Mouse (Mus musculus) frontal cortex, postnatal 25 days (tissue): ENCODE measurements around the gene Ube2l6.
A peak's percentile ranks its signal among the peaks of the same experiment; 100 is the strongest.

Experiments used
- DNase-seq, 2 experiments: peaks; one replicate each; pipeline ENCODE4 v3.0.0; 2022; ENCODE audit warnings: low spot score in 2 of 2

Ube2l6 gene

DNA sequence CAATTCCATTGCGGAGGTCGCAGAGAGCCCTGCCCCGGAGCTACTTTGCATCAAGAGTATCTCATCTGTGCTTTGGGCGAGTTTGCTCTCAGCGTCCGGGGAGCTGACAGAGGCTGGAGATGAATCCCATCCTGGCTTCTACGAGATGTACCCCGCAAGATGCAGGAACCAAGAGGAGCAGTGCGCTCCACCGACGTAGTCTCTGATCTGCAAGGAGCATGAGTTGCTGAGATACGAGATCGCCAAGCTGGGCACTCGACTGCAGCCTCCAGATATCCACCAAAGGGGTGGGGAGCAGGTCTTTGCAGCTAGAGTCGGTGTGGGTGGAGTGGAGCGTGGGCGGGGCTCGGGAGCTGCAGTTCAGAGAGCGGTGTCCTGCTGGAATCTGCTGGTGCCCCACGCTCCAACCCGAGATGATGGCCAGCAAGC is at the start of gene Ube2l6:
TSS of gene Ube2l6 (plus strand) at position 336 of the 429 bp plus-strand sequence.
- DNase-seq = peak; percentile 39 to 57

DNA sequence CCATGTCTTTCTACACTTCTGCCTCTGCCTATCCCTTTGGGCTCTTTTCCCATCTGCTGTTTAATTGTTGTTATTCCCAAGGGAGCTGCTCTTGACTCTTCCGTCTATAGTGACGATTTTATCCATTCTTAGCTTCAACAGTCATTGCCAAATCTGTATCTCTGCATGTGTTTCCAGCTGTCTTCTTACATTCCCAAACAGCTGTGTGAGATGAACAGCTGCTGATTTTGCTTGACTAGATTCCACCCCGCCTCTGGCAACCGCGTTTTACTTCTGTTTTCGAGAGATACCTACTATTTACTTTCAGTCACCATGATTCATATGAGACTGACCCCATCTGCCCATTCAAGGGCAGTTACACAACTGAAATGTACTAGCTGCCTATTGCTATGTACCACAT is 48.5 kb upstream of the Ube2l6 start:
- no peak for DNase-seq

DNA sequence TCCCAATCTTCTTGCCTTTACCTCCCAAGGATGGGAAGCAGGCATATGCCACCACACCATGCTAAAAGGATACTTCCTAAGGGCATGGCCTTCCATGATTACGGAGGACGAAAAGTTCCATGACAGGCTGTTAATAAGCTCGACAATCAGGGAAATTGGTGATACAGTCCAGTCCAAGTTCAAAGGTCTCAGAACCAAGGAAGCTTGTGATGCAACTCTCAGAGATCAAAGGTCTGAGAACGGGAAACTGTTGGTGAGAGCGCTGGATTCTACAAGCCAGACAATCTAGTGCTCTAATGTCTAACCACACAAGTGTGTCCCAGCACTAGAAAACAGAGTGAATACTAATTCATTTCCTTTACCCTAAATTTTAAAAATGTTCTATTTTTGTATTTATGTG is 42.4 kb upstream of the Ube2l6 start:
- DNase-seq = no peak

DNA sequence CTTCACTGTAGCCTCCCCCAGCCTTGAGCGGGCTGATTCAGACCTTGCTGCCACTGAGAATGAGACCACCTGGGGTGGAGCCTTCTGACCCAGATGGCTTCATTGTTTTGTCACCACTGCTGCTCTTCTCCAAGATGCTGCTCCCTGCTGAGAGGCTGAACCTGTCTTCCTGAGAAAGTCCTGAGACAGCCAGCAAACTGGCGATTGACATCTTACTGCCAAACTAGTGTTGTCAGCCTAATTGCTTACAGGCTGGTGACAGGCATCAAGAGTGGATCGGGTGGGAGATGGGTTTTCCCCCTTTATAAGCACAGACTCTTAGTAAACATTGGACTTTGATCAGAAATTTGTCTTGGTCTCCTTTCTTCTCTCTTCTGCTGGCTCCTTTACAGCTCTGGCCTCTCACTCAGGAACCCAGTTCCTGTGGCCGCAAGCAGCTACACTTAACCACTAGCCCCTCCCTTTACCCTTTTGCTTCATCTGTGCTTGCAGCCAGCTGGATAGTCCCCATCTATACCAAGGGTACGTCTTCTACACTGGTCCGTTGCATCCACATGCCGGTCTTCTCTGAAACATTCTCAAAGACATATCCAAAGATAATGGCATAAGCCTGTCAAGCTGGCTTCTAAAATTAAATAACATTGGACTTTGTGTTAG is 41.5 kb upstream of the Ube2l6 start:
- DNase-seq = no peak

DNA sequence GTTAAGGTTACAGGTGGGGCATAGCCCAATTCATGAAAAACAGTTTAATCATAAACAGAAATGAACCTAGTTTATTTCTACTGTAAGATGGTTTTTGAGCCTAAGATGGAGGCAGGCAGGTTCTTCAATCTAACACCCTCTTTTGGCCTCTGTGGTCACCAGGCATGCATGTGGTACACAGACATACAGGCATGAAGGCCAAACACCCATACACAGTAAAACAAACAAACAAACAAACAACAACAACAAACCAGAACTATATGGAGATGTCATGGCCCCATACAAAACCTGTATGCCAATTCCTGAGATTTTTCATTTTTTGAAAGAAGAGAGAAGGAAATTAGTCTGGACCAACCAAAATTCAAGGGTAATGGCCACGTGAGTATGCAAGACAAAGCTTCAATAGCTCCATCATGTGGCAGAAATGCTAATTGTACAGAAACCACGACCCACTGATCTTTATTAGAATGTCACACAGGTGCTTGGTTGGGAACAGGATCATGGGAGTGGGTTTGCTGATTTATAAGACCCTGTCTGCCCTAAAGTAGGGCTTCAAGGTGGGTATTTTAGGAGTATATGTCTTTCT is 40.0 kb upstream of the Ube2l6 start:
- DNase-seq = no peak

DNA sequence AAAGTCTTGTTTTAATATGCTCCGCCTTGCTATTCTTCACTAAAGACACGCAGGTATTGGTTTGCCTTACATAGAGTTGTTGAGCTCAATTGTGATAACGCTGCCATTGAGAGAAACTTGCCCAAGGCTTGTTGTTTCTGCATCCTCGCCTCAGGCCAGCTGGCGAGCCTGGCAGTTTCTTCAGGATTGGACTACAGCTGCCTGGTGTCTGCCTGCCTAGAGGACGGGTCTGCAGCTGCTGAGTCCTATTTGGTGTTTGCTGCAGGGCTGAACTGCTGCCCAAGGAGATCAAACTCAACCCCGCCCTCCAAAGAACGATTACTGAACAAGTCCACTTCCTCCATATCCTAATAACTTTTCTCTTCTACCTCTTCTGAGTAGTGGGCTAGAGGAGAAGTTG is 37.9 kb upstream of the Ube2l6 start:
- DNase-seq = no peak

DNA sequence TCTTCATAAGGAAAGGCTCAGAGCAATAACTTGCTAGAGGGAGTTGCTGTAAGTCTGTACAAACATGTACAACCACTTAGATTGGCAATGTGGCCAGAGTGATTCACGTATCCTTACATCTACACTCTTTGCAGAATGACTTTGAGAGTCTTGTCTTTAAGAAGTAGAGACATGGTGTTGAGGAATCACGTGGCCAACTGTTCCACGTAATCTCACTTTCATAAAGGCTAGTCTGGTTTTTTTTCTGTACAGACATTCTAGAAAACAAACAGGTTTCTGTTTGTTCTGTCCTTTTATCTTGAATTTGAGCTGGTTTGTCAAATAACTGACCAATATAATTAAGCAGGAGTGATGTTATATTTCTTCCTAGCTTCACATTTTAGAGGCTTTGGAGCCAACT is 37.3 kb upstream of the Ube2l6 start:
- DNase-seq = no peak

DNA sequence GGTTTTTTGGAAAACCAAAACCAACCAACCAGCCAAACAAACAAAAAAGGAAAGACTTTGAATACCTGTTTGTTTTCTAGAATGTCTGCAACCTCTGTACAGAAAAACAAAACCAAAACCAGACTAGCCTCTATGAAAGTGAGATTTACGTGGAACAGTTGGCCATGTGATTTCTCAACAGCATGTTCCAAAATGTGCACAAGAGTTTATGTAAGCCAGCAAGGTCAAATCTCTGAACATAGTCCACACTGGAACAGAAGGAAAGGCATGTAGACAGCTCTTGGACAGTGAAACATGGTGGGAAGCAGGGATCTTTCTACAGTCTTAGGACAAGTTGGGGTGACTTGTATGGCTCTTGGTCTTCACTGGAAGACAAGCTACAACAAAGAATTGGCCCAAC is 36.8 kb upstream of the Ube2l6 start:
- DNase-seq = no peak

DNA sequence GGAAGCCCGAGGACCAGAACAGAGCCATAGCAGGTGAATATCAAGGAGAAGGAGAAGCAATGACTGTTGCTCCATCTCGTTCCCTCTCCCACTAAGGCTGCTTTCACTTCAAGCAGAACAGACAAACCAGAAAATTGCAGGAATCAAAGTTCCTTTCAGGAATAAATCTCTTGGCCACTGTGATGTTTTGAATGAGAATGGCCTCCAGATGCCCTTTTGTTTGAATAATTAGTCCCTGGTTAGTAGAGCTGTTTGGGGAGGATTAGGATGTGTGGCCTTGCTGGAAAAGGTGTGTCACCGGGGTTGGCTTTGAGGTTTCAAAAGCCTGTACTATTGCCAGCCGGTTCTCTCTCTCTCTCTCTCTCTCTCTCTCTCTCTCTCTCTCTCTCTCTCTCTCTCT is 36.3 kb upstream of the Ube2l6 start:
- DNase-seq = no peak

DNA sequence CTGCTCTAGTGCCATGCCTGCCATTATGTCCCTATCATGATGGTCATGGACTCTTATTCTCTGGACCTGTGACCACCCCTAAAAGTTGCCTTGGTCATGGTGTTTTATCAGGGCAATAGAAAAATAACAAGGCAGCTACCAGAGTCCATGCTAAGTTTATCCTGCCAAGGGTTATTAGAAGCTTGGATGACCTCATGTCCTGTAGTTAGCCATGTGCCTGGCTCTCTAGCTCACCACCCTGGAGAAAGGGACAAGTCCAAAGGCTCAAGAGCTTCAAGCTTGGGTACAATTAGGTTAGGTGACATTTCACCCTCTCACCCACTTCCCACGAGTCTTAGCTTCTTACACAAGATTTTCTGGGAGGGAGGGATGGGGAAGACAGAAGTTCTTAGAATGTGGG is 35.8 kb upstream of the Ube2l6 start:
- DNase-seq = no peak

DNA sequence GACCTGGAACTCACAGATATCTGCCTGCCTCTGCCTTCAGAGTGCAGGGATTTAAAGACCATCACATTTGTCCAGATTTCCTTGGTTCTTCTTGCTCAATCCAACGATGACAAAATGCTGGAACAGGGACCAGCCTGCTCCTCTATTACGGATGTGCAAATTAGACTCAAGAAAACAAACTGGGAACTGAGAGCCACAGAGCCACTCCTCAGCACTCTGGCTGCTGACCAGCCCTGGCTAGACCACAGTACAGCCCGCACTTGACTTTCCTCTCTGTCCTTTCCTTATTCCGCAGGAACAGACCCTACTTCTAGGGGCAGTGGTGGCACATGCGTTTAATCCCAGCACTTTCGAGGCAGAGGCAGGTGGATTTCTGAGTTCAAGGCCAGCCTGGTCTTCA is 28.1 kb upstream of the Ube2l6 start:
- DNase-seq = no peak

DNA sequence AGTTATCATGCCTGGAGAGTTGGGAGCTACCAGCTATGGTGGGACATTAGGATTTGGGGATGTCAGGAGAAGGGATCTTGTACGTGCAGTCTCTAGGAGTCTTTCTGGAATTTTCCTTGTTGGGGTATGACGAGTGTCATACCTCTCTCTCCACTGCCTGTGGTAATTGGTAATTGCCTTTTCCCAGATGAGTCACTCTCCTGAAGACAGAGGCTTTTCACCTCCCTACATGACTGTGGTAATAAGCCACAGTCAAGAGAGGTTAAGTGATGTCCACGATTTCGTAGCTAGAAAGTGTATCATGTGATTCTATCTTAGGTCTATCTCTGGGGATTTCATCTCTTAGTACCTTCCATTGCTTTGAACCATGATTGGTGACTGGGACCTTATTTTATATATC is 26.2 kb upstream of the Ube2l6 start:
- no peak for DNase-seq

DNA sequence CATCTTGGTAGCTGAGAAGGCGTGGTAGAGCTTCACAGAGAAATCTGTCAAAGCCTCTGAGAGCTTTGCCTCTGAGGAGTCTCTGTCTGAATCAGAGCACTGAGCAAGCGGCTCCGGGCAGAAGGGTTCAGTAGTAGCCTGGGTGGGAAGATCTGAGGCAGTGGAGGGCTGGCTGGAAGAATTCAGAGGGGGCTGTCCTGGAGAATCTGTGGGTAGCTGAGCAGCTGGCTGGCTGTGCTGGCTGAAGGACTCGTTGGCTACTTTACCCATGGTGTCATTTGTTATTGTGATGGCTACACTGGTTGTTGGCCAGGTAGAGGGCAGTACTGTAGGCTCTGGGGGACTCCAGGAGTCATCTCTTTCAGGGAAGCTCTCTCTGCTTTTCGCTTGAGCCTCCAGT is 25.4 kb upstream of the Ube2l6 start:
- DNase-seq = no peak

DNA sequence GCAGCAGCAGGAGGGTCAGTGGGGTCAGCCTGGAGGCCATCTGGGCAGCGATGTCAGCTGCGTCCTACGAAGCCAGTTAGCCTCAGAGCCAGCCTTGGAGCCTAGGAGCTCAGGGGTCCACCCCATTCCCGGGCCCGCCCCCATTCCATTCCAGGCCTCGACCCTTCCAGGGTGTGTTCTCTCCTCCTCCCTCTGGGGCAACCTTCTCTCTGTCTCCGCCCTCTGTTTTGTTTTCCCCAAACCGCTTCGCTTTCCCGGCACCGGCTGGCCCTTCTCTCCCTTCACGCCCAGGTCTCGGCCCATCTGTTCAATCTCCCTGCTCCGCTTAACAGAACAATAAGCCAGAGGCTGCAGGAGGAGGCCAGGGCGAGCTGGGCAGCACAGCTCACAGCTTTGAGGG is 23.9 kb upstream of the Ube2l6 start:
- no peak for DNase-seq

DNA sequence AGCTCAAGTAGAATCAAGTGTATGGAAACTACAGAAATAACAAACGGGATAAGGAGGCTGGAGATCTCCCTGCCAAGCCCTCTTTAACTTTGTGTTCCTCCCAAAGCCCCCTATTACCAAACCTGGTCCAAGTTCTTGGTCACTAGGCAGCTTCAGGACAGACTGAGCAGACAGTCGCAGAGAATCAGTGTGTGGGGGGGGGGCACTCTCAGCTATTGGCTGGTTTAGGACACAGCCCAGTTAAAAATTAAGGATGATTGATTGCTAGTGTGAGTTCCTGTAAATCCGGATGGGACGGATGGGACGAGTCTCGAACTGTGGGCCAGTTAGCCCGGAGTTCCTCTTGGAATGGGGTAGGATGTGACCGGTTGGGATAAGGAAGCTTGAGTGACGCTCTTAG is 23.4 kb upstream of the Ube2l6 start, which contains the start of gene Serping1:
TSS of gene Serping1 (minus strand) at position 204 of the 400 bp plus-strand sequence.
- no peak for DNase-seq

DNA sequence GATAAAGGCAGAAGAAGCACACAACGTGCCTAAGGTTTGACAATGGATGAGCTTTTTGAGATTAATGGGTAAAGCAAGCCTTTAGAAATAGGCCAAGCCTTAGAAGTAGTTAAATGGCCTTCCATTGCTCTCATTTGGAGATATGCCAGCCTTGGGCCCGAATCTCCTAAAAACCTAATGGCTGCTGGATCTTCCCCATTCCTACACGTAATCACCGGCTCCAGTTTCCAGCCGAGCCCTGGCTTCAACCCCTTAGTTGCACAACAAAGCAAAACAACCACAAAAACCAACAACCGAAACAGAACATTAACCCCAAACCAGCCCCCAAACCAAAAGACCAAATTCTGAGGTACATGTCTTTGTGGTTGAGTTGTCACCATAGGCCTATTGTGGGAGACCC is 23.0 kb upstream of the Ube2l6 start:
- DNase-seq = no peak

DNA sequence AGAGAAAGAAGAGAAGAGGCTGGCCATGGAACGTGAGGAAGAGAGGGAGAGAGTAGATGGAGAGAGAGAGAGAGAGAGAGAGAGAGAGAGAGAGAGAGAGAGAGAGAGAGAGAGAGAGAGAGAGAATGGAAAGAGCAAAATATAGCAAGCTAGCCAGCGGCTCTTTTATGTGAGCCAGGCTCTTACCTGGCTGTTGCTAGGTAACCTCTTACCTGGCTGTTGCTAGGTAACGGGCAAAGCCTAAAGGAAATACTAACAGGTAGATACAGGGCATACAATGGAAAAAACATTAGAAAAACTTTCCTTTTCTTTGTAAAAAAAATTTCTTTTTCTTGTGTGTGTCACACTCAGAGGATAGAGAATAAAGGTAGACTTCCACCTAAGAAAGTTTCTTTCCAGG is 20.9 kb upstream of the Ube2l6 start:
- no peak for DNase-seq

DNA sequence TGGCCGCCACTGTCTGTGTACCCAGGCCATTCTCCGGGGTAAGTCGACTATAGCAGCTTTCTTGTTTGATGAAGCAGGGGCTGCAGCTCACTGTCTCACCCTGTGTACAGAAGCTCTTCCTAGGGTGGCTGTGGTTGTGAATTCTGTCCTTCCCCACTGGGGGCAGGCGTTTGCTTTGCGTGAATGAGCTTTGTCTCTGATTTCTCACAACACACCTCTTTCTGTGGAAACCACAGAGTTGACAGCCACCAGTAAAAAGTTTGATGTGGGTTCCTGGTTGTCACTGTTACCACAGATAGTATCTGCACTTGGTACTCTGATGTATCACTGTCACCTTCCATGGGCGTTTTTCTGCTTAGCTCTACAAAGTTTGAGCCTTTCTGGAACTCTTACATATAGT is 19.4 kb upstream of the Ube2l6 start:
- DNase-seq = no peak

DNA sequence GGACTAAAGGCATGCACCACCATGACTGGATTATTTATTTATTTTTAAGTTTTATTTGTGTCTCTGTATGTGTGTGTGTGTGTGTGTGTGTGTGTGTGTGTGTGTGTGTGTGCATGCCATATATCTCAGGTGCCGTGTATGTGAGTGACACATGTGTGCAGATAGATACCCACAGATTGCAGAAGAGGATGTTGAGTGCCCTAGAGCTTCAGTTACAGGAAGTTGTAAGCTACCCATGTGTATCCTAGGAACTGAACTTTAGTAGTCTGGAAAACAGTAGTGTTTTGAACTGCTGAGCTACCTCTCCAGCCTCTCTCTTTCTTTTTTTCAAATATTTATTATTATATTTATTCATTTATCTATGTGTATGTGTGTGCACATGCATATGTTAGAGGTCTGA is 15.3 kb upstream of the Ube2l6 start:
- no peak for DNase-seq

DNA sequence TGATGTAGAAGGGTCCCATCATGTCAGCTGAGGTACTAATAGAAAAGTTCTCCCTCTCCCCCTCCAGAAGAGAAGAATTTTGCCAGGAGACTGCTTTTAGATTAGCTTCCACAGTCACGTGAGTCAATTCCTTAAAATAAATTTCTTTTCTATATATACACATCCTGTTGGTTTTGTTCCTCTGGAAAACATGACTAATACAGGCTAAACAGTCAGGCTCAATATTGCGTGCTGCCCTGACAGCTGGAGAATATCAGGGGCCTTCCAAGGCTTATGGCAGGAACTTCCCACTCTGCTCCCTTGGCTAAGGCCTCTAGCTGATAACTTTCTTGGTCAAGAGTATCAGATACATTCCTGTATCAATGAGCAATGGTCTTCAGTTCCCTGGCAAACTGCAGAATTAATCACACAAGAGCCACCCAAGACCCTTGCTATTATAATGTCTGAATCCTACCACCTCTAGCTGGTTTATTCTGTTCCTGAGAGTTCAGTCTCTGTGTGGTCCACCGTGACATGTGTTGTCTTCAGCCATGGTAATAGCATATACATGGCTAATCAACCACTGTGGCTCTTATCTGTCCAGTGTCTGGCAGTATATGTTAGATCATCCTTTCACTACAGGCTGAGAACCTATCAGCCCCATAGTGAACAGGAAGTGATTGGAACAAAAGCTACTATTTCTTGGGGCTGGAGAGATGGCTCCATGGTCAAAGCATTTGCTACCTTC is 14.6 kb upstream of the Ube2l6 start:
- DNase-seq = no peak

DNA sequence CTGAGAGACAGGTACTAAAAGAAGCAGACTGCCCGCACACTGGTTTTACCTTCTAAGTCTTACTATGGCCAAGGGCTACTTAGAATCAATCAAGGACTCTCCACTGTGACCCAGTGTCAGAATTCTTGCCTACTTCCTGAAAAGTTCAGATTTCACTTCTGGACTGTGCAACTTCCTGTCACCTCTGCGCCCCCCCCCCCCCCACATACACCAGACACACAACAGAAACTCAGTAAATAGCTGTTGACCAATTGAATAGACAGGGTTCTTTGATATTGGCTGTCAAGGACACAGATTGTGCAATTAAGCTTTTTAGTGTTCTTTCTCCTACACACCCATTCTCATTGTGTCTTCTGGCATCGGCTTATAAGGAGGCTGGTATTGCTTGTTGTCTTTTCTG is 10.3 kb upstream of the Ube2l6 start:
- no peak for DNase-seq

DNA sequence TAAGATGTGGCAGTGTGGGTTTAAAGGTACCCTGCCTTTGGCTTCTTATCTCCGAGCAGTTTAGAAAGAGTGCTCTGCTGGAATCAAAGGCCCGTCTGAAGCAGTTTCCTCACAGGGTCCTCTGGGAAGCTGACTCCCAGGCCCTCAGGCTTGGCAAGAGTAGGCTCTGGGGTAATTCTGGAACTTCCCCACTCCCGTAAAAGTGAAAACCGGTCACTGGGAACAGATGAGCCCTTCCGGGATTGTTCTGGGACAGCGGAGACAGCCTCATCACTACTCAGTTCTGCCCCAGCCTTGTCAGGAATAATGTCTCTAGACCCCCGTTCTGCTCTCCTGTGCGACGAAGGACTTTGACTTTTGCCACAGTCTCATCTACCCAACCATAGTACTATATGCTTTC is 8.2 kb upstream of the Ube2l6 start:
- DNase-seq = no peak

DNA sequence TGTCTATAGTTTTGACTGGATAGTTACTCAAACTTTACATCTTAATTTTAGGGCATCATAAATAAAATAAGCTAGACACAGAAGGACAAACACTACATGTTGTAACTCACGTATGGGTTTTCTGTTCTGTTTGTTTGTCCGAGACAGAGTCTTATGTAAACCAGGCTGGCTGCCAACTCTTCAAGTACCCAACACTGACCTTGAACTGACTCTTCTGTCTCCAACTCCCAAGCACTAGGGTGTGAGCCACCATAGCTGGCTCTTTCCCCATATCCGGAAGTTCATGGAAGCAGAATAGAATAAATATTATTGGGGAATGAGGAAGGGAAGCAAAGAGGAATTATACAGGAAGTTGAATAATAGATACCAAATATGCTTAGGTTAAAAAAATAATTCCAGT is 6.1 kb upstream of the Ube2l6 start:
- no peak for DNase-seq
